Mouse (Mus musculus) C3H10T1/2 (cell line): ENCODE results near the gene Fbxw9. TPM values are rescaled to one million over a fixed set of nuclear protein-coding genes. Genes with fewer than 3 reads are reported as not detected.

Source experiments
- polyA plus RNA-seq, 2 experiments: library from polyadenylated mRNA; unstranded; fragments of >200 nt; fragmentation: generic; extraction: Trizol; gene quantifications; one replicate each; pipeline ENCODE4 v1.2.1; 2012; ENCODE audit warnings: missing spikeins in 2 of 2

Fbxw9 gene
- polyA plus RNA-seq = 10 to 100 TPM; 11.0 to 31.1 TPM

GRCm38 (mm10) chr8:85059879-85060616 lies at the start of gene Fbxw9:
TSS of gene Fbxw9 (plus strand) at chr8:85060055.

GRCm38 (mm10) chr8:85014431-85014830 lies 45.4 kb upstream of the Fbxw9 start, which contains the start of gene Best2:
TSS of gene Best2 (minus strand) at chr8:85014531.

GRCm38 (mm10) chr8:85025098-85025932 lies 34.5 kb upstream of the Fbxw9 start, which contains the start of gene Asna1:
TSS of gene Asna1 (minus strand) at chr8:85025281.

GRCm38 (mm10) chr8:85026670-85027515 lies 33.0 kb upstream of the Fbxw9 start, which contains the start of gene Trir:
TSS of gene Trir (plus strand) at chr8:85026823.

GRCm38 (mm10) chr8:85036718-85037365 lies 23.0 kb upstream of the Fbxw9 start, which contains the start of gene Tnpo2:
TSS of gene Tnpo2 (plus strand) at chr8:85036915.

GRCm38 (mm10) chr8:85067982-85068381 lies 8.1 kb downstream of the Fbxw9 start, which contains the start of gene Gm5741:
TSS of gene Gm5741 (minus strand) at chr8:85067982.

GRCm38 (mm10) chr8:85071514-85072281 lies 11.8 kb downstream of the Fbxw9 start, which contains the start of gene Dhps:
TSS of gene Dhps (plus strand) at chr8:85071757.

GRCm38 (mm10) chr8:85080532-85081215 lies 20.8 kb downstream of the Fbxw9 start, which contains the start of gene Wdr83os:
TSS of gene Wdr83os (plus strand) at chr8:85080740.

GRCm38 (mm10) chr8:85081216-85081555 lies 21.3 kb downstream of the Fbxw9 start, which contains the start of gene Wdr83:
TSS of gene Wdr83 (minus strand) at chr8:85081306.

GRCm38 (mm10) chr8:85083108-85083813 lies 23.4 kb downstream of the Fbxw9 start, which contains the start of gene Man2b1:
TSS of gene Man2b1 (plus strand) at chr8:85083270.

Other genes starting within 250 kb of the Fbxw9 start
- 10 to 100 TPM in 1 of 2 experiments, 1 to 10 TPM in 1; 2.8 to 12.6 TPM for gene Dand5, start 237.2 kb upstream of the Fbxw9 start, polyA plus RNA-seq
- gene Gadd45gip1, start 228.5 kb upstream of the Fbxw9 start, polyA plus RNA-seq = 10 to 100 TPM; 31.0 to 75.6 TPM
- 10 to 100 TPM; 61.5 to 69.9 TPM for gene Rad23a, start 219.4 kb upstream of the Fbxw9 start, polyA plus RNA-seq
- 100 to 1,000 TPM; 585 to 801 TPM for gene Calr, start 213.1 kb upstream of the Fbxw9 start, polyA plus RNA-seq
- 100 to 1,000 TPM in 1 of 2 experiments, 10 to 100 TPM in 1; 76.6 to 106 TPM for gene Farsa, start 203.1 kb upstream of the Fbxw9 start, polyA plus RNA-seq
- 1 to 10 TPM in 1 of 2 experiments, under 1 TPM in 1; 0.08 to 3.1 TPM for gene Syce2, start 187.9 kb upstream of the Fbxw9 start, polyA plus RNA-seq
- gene Gcdh, start 166.1 kb upstream of the Fbxw9 start, polyA plus RNA-seq = 10 to 100 TPM in 1 of 2 experiments, 1 to 10 TPM in 1; 4.6 to 16.7 TPM
- under 1 TPM; 0.08 to 0.27 TPM for gene Klf1, start 158.1 kb upstream of the Fbxw9 start, polyA plus RNA-seq
- gene Dnase2a, start 151.5 kb upstream of the Fbxw9 start, polyA plus RNA-seq = 10 to 100 TPM; 11.5 to 17.3 TPM
- gene Mast1, start 122.7 kb upstream of the Fbxw9 start, polyA plus RNA-seq = under 1 TPM in 1 of 2 experiments, not detected in 1; 0.06 TPM
- under 1 TPM in 1 of 2 experiments, not detected in 1; 0.05 TPM for gene Rtbdn, start 113.1 kb upstream of the Fbxw9 start, polyA plus RNA-seq
- gene Gm49661, start 90.6 kb upstream of the Fbxw9 start, polyA plus RNA-seq = not detected
- 100 to 1,000 TPM; 723 to 905 TPM for gene Prdx2, start 90.5 kb upstream of the Fbxw9 start, polyA plus RNA-seq
- gene Rnaseh2a, start 90.3 kb upstream of the Fbxw9 start, polyA plus RNA-seq = 100 to 1,000 TPM in 1 of 2 experiments, 10 to 100 TPM in 1; 85.1 to 248 TPM
- 10 to 100 TPM; 27.0 to 43.6 TPM for gene Junb, start 81.3 kb upstream of the Fbxw9 start, polyA plus RNA-seq
- 1 to 10 TPM; 2.4 to 5.2 TPM for gene Hook2, start 69.5 kb upstream of the Fbxw9 start, polyA plus RNA-seq
- under 1 TPM in 1 of 2 experiments, not detected in 1; 0.17 TPM for gene Best2, start 45.5 kb upstream of the Fbxw9 start, polyA plus RNA-seq
- 100 to 1,000 TPM; 150 to 247 TPM for gene Asna1, start 34.8 kb upstream of the Fbxw9 start, polyA plus RNA-seq
- gene Trir, start 33.2 kb upstream of the Fbxw9 start, polyA plus RNA-seq = 100 to 1,000 TPM; 205 to 250 TPM
- gene Tnpo2, start 23.1 kb upstream of the Fbxw9 start, polyA plus RNA-seq = 10 to 100 TPM in 1 of 2 experiments, 1 to 10 TPM in 1; 8.0 to 41.1 TPM
- gene Gm5741, start 7.9 kb downstream of the Fbxw9 start, polyA plus RNA-seq = under 1 TPM in 1 of 2 experiments, not detected in 1; 0.48 TPM
- gene Dhps, start 11.7 kb downstream of the Fbxw9 start, polyA plus RNA-seq = 100 to 1,000 TPM in 1 of 2 experiments, 10 to 100 TPM in 1; 51.7 to 147 TPM
- gene Wdr83os, start 20.7 kb downstream of the Fbxw9 start, polyA plus RNA-seq = 100 to 1,000 TPM; 149 to 151 TPM
- 10 to 100 TPM; 14.8 to 25.8 TPM for gene Wdr83, start 21.3 kb downstream of the Fbxw9 start, polyA plus RNA-seq
- 10 to 100 TPM in 1 of 2 experiments, 1 to 10 TPM in 1; 6.8 to 20.5 TPM for gene Man2b1, start 23.2 kb downstream of the Fbxw9 start, polyA plus RNA-seq
- under 1 TPM in 1 of 2 experiments, not detected in 1; 0.05 TPM for gene Zfp791, start 63.0 kb downstream of the Fbxw9 start, polyA plus RNA-seq
- gene Cks1brt, start 91.9 kb downstream of the Fbxw9 start, polyA plus RNA-seq = not detected
- gene Olfr371, start 165.9 kb downstream of the Fbxw9 start, polyA plus RNA-seq = not detected
- gene Orc6, start 239.6 kb downstream of the Fbxw9 start, polyA plus RNA-seq = 10 to 100 TPM in 1 of 2 experiments, 1 to 10 TPM in 1; 3.6 to 16.9 TPM
- gene Vps35, start 239.7 kb downstream of the Fbxw9 start, polyA plus RNA-seq = 10 to 100 TPM in 1 of 2 experiments, 1 to 10 TPM in 1; 2.3 to 20.5 TPM